Mouse (Mus musculus) heart, adult 2 months (tissue): Measurements from ENCODE around the gene Arrb1. TPM values are rescaled to one million over a fixed set of nuclear protein-coding genes. Genes with fewer than 3 reads are reported as not detected.

Experiments used
- DNase-seq, 2 experiments: peaks; one replicate each; pipeline ENCODE4 v3.0.0; 2021
- H3K27ac ChIP-seq: fragments of 200-600 bp; 2 replicates; pipeline ENCODE4 v1.8.1; 2022
- H3K27me3 ChIP-seq: fragments of 200-500 bp; 2 replicates; pipeline ENCODE4 v1.6.1; 2012; ENCODE audit warnings: mild to moderate bottlenecking, low read length, inconsistent platforms, mixed read lengths; ENCODE audit not compliant: control insufficient read depth, insufficient read depth
- H3K36me3 ChIP-seq: fragments of 200-500 bp; 2 replicates; pipeline ENCODE4 v1.6.1; 2012; ENCODE audit warnings: low read length, inconsistent platforms; ENCODE audit not compliant: control insufficient read depth, insufficient read depth
- H3K4me1 ChIP-seq: fragments of 200-500 bp; 2 replicates; pipeline ENCODE4 v1.6.1; 2011; ENCODE audit warnings: low read length; ENCODE audit not compliant: control insufficient read depth, insufficient read depth
- H3K4me3 ChIP-seq: fragments of 200-600 bp; 2 replicates; pipeline ENCODE4 v1.8.1; 2022
- H3K79me2 ChIP-seq: fragments of 200-500 bp; replicated peaks from 2 replicates; pipeline ENCODE4 v1.6.1; 2012; ENCODE audit warnings: mild to moderate bottlenecking, inconsistent platforms, low read length, moderate library complexity, mixed read lengths; ENCODE audit not compliant: control insufficient read depth, insufficient read depth
- H3K9ac ChIP-seq: fragments of 200-500 bp; 2 replicates; pipeline ENCODE4 v1.6.1; 2012; ENCODE audit warnings: low read depth, mild to moderate bottlenecking, control low read depth, inconsistent platforms, low read length, mixed read lengths
- CTCF ChIP-seq: fragments of 200-600 bp; IDR thresholded peaks from 2 replicates; pipeline ENCODE4 v1.8.1; 2022; ENCODE audit warnings: antibody characterized with exemption, mild to moderate bottlenecking, moderate library complexity
- EP300 ChIP-seq: fragments of 200-500 bp; IDR thresholded peaks from 2 replicates; pipeline ENCODE4 v1.6.1; 2011; ENCODE audit warnings: low read depth, low read length, control low read depth; ENCODE audit not compliant: insufficient read depth
- POLR2A ChIP-seq: fragments of 200-500 bp; IDR thresholded peaks from 2 replicates; pipeline ENCODE4 v1.6.1; 2011; ENCODE audit warnings: mild to moderate bottlenecking, low read depth, low read length, control low read depth; ENCODE audit not compliant: insufficient read depth
- WGBS: fragments of 180-500 bp; shearing (Covaris S2); methylation state at CpG from one replicate; pipeline ENCODE4 v1.1.7; 2018; 5-methylcytosine and 5-hydroxymethylcytosine counted together
- intact Hi-C: fragments of 180-260 bp; cut with DNase I; formaldehyde crosslinking; loops from one replicate; pipeline ENCODE4 v1.15.1; 2025
- polyA plus RNA-seq: library from polyadenylated mRNA; depleted of rRNA; stranded (reverse); fragments of >200 nt; gene quantifications from 2 replicates; pipeline ENCODE4 v1.2.3, GENCODE M21; 2012
- total RNA-seq, 2 experiments: library from RNA; stranded (reverse); gene quantifications; 2 replicates each; pipeline ENCODE4 v1.2.3; 2021

Gene Arrb1
- total and polyA plus RNA-seq, 3 experiments, result 15.6 to 22.4 (median 16.1) TPM

DNA sequence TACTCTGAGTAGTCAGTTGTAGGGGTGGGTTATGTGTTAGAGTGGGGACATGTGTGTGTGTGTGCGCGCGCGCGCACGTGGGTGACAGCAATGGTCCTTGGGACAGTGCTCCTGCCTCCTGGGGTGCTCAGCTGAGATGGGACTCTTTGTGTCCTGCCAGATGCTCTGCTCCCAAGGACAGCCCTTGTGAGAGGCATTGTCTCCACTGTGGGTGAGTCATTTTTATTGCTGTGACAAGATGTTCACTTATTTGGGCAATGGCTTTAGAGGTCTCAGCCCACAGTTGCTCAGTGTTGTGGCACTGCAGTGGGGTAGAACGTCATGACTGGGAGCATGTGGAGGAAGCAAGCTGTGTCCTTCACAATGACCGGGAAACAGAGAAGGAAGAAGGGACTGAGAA, 50.7 kb downstream of the Arrb1 start:
- Histone ChIP-seq H3K36me3 (no peaks in the 10 kb centered on the region), H3K9ac (no peak overlapping the region)
- no peak for TF ChIP-seq EP300
- TF ChIP-seq POLR2A, result no peak
- TF ChIP-seq CTCF, result no peak

DNA sequence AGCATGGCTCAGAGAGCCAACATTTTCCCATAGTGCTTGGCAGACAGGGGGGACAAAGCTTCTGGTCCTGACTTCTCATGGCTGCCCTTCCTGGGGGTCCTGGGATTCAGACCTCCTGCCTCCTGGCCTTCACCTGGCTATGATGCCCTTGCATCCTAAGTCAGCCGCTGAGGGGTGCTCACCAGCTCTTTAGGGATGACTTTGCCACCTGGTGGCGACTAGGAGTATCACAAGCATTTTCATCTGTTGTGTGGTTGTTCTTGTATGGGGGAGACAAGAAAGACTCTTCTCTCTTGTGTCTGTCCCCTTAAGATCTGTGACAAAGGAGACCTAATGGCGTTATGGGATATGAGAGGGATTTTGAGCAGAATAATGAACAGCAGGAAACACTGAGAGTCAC, 54.8 kb downstream of the Arrb1 start:
- Histone ChIP-seq H3K4me3 (no peak overlapping the region), H3K27me3 (no peaks in the 10 kb centered on the region), H3K4me1 (no peaks in the 10 kb centered on the region), H3K36me3 (no peaks in the 10 kb centered on the region), H3K79me2 (no peaks in the 10 kb centered on the region), H3K9ac (no peak overlapping the region), H3K27ac (no peak overlapping the region)
- TF ChIP-seq POLR2A (no peak), CTCF (peak; percentile 96), EP300 (no peak)
- WGBS, result 14% methylated on average over 3 of the region's 3 CpGs
- intact Hi-C loops, result loop anchor here (1.0 to 2.0 kb wide), 2 partner anchors 33 to 90 kb away; no protein-coding TSS in a partner anchor
- DNase-seq, result peak; percentile 60 to 73

More for the DNA sequence above, 50.7 kb downstream of the Arrb1 start:
- 81% methylated on average over 8 of the region's 8 CpGs for WGBS
- H3K4me1 ChIP-seq, result peaks cover 3% of the 10 kb centered on the region
- no peaks in the 10 kb centered on the region for H3K79me2 ChIP-seq
- H3K4me3 ChIP-seq, result no peak overlapping the region
- intact Hi-C loops, result no loop called here
- DNase-seq, result no peak
- no peaks in the 10 kb centered on the region for H3K27me3 ChIP-seq
- H3K27ac ChIP-seq, result no peak overlapping the region

DNA sequence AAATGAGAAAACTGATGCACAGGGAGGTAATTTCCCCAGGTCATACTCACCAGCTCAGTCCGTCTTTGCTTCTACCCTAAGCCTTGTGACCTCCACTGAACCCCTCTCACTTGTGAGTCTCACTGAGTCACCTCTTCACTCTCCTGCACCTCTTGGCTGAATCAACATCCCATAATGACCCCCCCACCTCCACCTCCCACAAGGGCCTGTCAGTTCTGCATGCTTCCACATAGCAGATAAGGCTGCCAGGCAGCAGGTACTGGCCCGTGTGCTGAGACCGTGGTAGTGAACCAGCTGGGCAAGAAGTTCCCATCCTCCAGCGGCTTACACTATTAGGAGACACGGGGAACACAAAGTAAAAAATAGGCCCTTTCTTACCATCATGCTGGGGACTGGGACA, 55.4 kb downstream of the Arrb1 start:
- H3K4me3 ChIP-seq, result no peak overlapping the region
- H3K79me2 ChIP-seq, result no peaks in the 10 kb centered on the region
- no peaks in the 10 kb centered on the region for H3K4me1 ChIP-seq
- H3K27me3 ChIP-seq, result no peaks in the 10 kb centered on the region
- WGBS, result 85% methylated on average over 5 of the region's 5 CpGs
- no peaks in the 10 kb centered on the region for H3K36me3 ChIP-seq
- intact Hi-C loops, result loop anchor here (1.0 to 2.0 kb wide), 2 partner anchors 34 to 90 kb away; no protein-coding TSS in a partner anchor
- DNase-seq, result no peak
- no peak for TF ChIP-seq EP300
- TF ChIP-seq CTCF, result no peak
- TF ChIP-seq POLR2A, result no peak
- no peak overlapping the region for H3K27ac ChIP-seq
- H3K9ac ChIP-seq, result no peak overlapping the region

DNA sequence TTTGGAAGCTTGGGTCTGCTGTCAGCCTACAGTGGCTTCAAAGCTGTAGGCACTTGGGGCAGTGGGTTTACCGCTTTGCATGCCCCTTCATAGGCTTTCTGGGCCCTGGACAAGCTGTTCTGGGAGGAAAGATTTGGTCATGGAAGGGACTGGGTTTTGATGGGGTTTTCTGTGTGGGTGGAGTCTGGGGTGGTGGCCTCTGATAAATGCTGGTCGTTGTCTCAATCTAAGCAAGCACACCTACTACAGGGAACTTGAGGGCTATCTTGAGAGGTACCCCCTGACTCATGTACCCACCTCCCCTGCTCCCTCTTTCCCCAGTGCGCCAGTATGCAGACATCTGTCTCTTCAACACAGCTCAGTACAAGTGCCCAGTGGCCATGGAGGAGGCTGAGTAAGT, 57.4 kb downstream of the Arrb1 start:
- no peaks in the 10 kb centered on the region for H3K4me1 ChIP-seq
- intact Hi-C loops, result no loop called here
- no peak overlapping the region for H3K4me3 ChIP-seq
- H3K9ac ChIP-seq, result no peak overlapping the region
- no peak for DNase-seq
- TF ChIP-seq CTCF (no peak), POLR2A (no peak), EP300 (no peak)
- no peaks in the 10 kb centered on the region for H3K27me3 ChIP-seq
- no peaks in the 10 kb centered on the region for H3K36me3 ChIP-seq
- 93% methylated on average over 3 of the region's 3 CpGs for WGBS
- H3K27ac ChIP-seq, result no peak overlapping the region
- H3K79me2 ChIP-seq, result no peaks in the 10 kb centered on the region

DNA sequence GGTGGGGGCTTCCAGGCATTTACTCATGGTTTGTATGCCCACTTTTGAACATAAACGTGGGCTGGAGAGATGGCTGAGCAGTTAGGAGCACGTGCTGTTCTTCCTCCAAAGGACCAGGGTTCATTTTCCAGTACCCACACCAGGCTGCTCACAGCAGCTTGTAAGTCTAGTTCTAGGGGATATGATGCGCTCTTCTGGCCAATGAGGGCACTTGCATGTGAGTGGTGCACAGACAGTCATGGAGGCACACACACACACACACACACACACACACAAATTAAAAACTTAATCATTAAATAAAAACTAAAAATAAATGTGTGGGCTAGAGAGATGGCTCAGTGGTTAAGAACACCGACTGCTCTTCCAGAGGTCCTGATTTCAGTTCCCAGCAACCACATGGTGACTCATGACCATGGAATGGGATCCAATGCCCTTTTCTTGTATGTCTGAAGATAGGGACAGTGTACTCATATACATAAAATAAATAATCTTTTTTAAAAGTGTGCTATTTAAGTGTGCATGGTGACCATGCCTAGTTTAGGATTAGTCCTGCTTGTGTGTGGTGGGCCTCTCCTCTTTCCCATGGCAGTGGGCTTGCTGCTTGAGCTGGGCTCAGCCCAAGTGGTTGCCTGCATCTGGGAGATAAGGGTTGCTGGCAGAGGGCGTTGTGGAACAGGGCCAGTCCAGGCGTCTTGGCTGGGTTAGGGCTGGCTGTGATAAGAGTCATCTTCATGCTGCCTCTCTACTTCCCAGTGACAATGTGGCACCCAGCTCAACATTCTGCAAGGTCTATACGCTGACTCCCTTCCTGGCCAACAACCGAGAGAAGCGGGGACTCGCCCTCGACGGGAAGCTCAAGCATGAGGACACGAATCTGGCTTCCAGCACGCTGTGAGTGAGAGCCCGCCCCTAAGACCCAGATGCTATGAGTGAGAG, 58.9 kb downstream of the Arrb1 start:
- WGBS, result 62% methylated on average over 15 of the region's 15 CpGs
- intact Hi-C loops, result no loop called here
- H3K4me3 ChIP-seq, result no peak overlapping the region
- no peak overlapping the region for H3K27ac ChIP-seq
- no peaks in the 10 kb centered on the region for H3K27me3 ChIP-seq
- no peak overlapping the region for H3K9ac ChIP-seq
- H3K36me3 ChIP-seq, result no peaks in the 10 kb centered on the region
- no peaks in the 10 kb centered on the region for H3K4me1 ChIP-seq
- H3K79me2 ChIP-seq, result no peaks in the 10 kb centered on the region
- DNase-seq, result peak in 1 of 2 experiments; percentile 30
- TF ChIP-seq POLR2A, result no peak
- no peak for TF ChIP-seq EP300
- no peak for TF ChIP-seq CTCF

DNA sequence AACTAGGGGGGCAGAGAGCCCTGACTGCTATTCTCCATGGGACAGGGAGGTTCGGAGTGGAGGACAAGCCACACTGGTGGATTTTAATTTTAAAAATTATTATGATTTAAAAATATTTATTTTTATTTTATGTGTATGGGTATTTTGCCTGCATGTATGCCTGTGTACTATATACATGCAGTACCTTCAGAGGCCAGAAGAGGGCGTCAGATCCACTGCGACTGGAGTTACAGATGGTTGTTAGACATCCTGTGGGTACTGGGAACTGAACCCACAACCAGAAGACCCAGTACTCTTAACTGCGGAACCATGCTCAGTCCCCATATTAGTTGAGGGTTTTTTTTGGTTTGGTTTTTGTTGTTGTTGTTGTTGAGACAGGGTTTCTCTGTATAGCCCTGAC, 63.5 kb downstream of the Arrb1 start:
- WGBS, result 76% methylated on average over 4 of the region's 4 CpGs
- TF ChIP-seq POLR2A (no peak), CTCF (peak; percentile 50), EP300 (no peak)
- intact Hi-C loops, result no loop called here
- DNase-seq, result no peak
- Histone ChIP-seq H3K79me2 (no peaks in the 10 kb centered on the region), H3K4me1 (no peaks in the 10 kb centered on the region), H3K4me3 (no peak overlapping the region), H3K36me3 (no peaks in the 10 kb centered on the region), H3K27me3 (no peaks in the 10 kb centered on the region), H3K9ac (no peak overlapping the region), H3K27ac (no peak overlapping the region)
